28 mouse cellular contexts compared by ENCODE assay signal in the genomic region with DNA sequence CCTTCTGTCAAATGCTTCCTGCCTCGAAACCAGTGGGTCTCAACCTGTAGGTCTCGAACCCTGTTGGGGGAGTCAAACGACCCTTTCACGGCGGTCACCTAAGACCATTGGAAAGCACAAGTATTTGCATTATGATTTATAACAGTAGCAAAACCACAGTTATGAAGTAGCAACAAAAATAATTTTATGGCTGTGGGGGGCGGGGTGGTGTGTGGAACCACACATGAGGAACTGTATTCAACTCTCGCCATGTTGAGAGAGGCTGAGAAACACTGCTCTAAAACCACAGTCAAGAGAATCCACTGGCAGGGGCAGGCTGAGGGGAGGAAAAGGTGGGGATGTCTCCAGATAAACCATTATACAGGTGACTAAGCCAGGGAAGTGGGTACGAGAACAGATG.
A peak's percentile ranks its signal among the peaks of the same experiment; 100 is the strongest.
DNase-seq lines count a peak whose midpoint lies in the region; TF ChIP-seq lines count a peak whose summit lies in the region.
"Had no signal": no experiment of that assay in that cellular context is flagged by ENCODE, and none has a peak within 500 bp of the region (broad histone marks: within the 10 kb centered on the region; RNA-seq: fewer than 3 reads in every experiment).

No protein-coding gene starts in this region.

- TF ChIP-seq POLR2A in bone marrow, adult 2 months (IDR thresholded peaks at IDR 0.05; ENCODE audit: borderline replicate concordance, control insufficient read depth, low read depth, low read length) = no peak
- TF ChIP-seq POLR2A in small intestine, adult 2 months (IDR thresholded peaks at IDR 0.05; ENCODE audit: low read depth, low read length) = no peak

- peak overlapping the region; percentile 96 for H3K27ac ChIP-seq in bone marrow, adult 2 months (ENCODE audit: control insufficient read depth, insufficient read depth, low read depth, low read length, poor library complexity)
- peak overlapping the region; percentile 67 for H3K27ac ChIP-seq in small intestine, adult 2 months (ENCODE audit: insufficient read depth, low read depth, low read length)
- H3K27ac ChIP-seq: embryonic facial prominence, embryonic 13.5 days; forebrain, embryonic 10.5 days; gastrocnemius, adult 2 months; heart, embryonic 15.5 days; hindbrain, embryonic 12.5 days; hindbrain, postnatal 0 days; intestine, embryonic 15.5 days; kidney, postnatal 0 days; limb, embryonic 10.5 days; limb, embryonic 15.5 days; liver, embryonic 14.5 days had no signal

- no peak overlapping the region for H3K4me3 ChIP-seq in bone marrow, adult 2 months (replicated peaks; ENCODE audit: control insufficient read depth, low read depth, low read length)
- H3K4me3 ChIP-seq in small intestine, adult 2 months (ENCODE audit: low read depth, low read length) = no peak overlapping the region
- H3K4me3 ChIP-seq: embryonic facial prominence, embryonic 13.5 days; forebrain, embryonic 10.5 days; gastrocnemius, adult 2 months; heart, embryonic 15.5 days; hindbrain, embryonic 12.5 days; intestine, embryonic 15.5 days; limb, embryonic 10.5 days; limb, embryonic 15.5 days had no signal

- H3K27me3 ChIP-seq in small intestine, adult 2 months (ENCODE audit: control insufficient read depth, insufficient read depth, low read length) = no peaks in the 10 kb centered on the region
- H3K27me3 ChIP-seq: embryonic facial prominence, embryonic 13.5 days; heart, embryonic 15.5 days; hindbrain, embryonic 12.5 days; intestine, embryonic 15.5 days; limb, embryonic 15.5 days had no signal

- no peaks in the 10 kb centered on the region for H3K36me3 ChIP-seq in small intestine, adult 2 months (ENCODE audit: control insufficient read depth, insufficient read depth, low read length)
- H3K36me3 ChIP-seq: embryonic facial prominence, embryonic 13.5 days; G1E; heart, embryonic 15.5 days; hindbrain, embryonic 12.5 days; intestine, embryonic 15.5 days; limb, embryonic 10.5 days; limb, embryonic 15.5 days had no signal

- H3K4me1 ChIP-seq in bone marrow, adult 2 months (ENCODE audit: control insufficient read depth, insufficient read depth, low read length) = peaks cover 8% of the 10 kb centered on the region
- no peaks in the 10 kb centered on the region for H3K4me1 ChIP-seq in small intestine, adult 2 months (ENCODE audit: control insufficient read depth, insufficient read depth, insufficient read length, low read length)
- H3K4me1 ChIP-seq: embryonic facial prominence, embryonic 13.5 days; forebrain, embryonic 10.5 days; intestine, embryonic 15.5 days; limb, embryonic 15.5 days had no signal

- WGBS in bone marrow, adult 2 months = 13% methylated on average over 8 of the region's 8 CpGs
- WGBS in small intestine, adult 2 months = 73% methylated on average over 8 of the region's 8 CpGs

- peak; percentile 47 to 59 for DNase-seq in spleen, adult 18-20 months
- no peak for DNase-seq in spleen, adult 12 weeks (ENCODE audit: low spot score)
- no peak for DNase-seq in retina, postnatal 1 day
- no peak for DNase-seq in embryo, embryonic 11 days
- no peak for DNase-seq in adrenal gland, postnatal 36 days
- DNase-seq: adrenal gland, adult 8-10 months; cerebellum, adult 11 months; cerebellum, adult 9-10 months; cerebellum, postnatal 36 days; gastrocnemius, adult 2 months; kidney, adult 8-10 months; kidney, postnatal 4 days; lung, embryonic 14.5 days; lung, postnatal 4 days; right cerebral cortex, adult 18-20 months had no signal

- no peak for TF ChIP-seq CTCF in bone marrow, adult 2 months (IDR thresholded peaks at IDR 0.05; ENCODE audit: control insufficient read depth, insufficient read depth, low read length)
- TF ChIP-seq CTCF in small intestine, adult 2 months (IDR thresholded peaks at IDR 0.05; ENCODE audit: extremely low read depth, insufficient read length, insufficient replicate concordance, low read depth, low read length) = no peak

Comparison
In these comparisons a context has a peak if more than half of its experiments do, and no peak if none do; other contexts are left out.
1. DNase-seq: peak in spleen, adult 18-20 months (2 of 2); none in spleen, adult 12 weeks (single experiment), retina, postnatal 1 day (single experiment), embryo, embryonic 11 days (single experiment) and adrenal gland, postnatal 36 days (0 of 2).